Mouse (Mus musculus) heart, adult 2 months (tissue): ENCODE results near the gene Slc29a2. TPM values are rescaled to one million over a fixed set of nuclear protein-coding genes. Genes with fewer than 3 reads are reported as not detected.

Experiments used
- DNase-seq, 2 experiments: peaks; one replicate each; pipeline ENCODE4 v3.0.0; 2021
- H3K27ac ChIP-seq: fragments of 200-600 bp; 2 replicates; pipeline ENCODE4 v1.8.1; 2022
- H3K27me3 ChIP-seq: fragments of 200-500 bp; 2 replicates; pipeline ENCODE4 v1.6.1; 2012; ENCODE audit warnings: mild to moderate bottlenecking, low read length, inconsistent platforms, mixed read lengths; ENCODE audit not compliant: control insufficient read depth, insufficient read depth
- H3K36me3 ChIP-seq: fragments of 200-500 bp; 2 replicates; pipeline ENCODE4 v1.6.1; 2012; ENCODE audit warnings: low read length, inconsistent platforms; ENCODE audit not compliant: control insufficient read depth, insufficient read depth
- H3K4me1 ChIP-seq: fragments of 200-500 bp; 2 replicates; pipeline ENCODE4 v1.6.1; 2011; ENCODE audit warnings: low read length; ENCODE audit not compliant: control insufficient read depth, insufficient read depth
- H3K4me3 ChIP-seq: fragments of 200-600 bp; 2 replicates; pipeline ENCODE4 v1.8.1; 2022
- H3K79me2 ChIP-seq: fragments of 200-500 bp; replicated peaks from 2 replicates; pipeline ENCODE4 v1.6.1; 2012; ENCODE audit warnings: mild to moderate bottlenecking, inconsistent platforms, low read length, moderate library complexity, mixed read lengths; ENCODE audit not compliant: control insufficient read depth, insufficient read depth
- H3K9ac ChIP-seq: fragments of 200-500 bp; 2 replicates; pipeline ENCODE4 v1.6.1; 2012; ENCODE audit warnings: low read depth, mild to moderate bottlenecking, control low read depth, inconsistent platforms, low read length, mixed read lengths
- CTCF ChIP-seq: fragments of 200-600 bp; IDR thresholded peaks from 2 replicates; pipeline ENCODE4 v1.8.1; 2022; ENCODE audit warnings: antibody characterized with exemption, mild to moderate bottlenecking, moderate library complexity
- EP300 ChIP-seq: fragments of 200-500 bp; IDR thresholded peaks from 2 replicates; pipeline ENCODE4 v1.6.1; 2011; ENCODE audit warnings: low read depth, low read length, control low read depth; ENCODE audit not compliant: insufficient read depth
- POLR2A ChIP-seq: fragments of 200-500 bp; IDR thresholded peaks from 2 replicates; pipeline ENCODE4 v1.6.1; 2011; ENCODE audit warnings: mild to moderate bottlenecking, low read depth, low read length, control low read depth; ENCODE audit not compliant: insufficient read depth
- WGBS: fragments of 180-500 bp; shearing (Covaris S2); methylation state at CpG from one replicate; pipeline ENCODE4 v1.1.7; 2018; 5-methylcytosine and 5-hydroxymethylcytosine counted together
- intact Hi-C: fragments of 180-260 bp; cut with DNase I; formaldehyde crosslinking; loops from one replicate; pipeline ENCODE4 v1.15.1; 2025
- polyA plus RNA-seq: library from polyadenylated mRNA; depleted of rRNA; stranded (reverse); fragments of >200 nt; gene quantifications from 2 replicates; pipeline ENCODE4 v1.2.3, GENCODE M21; 2012
- total RNA-seq, 2 experiments: library from RNA; stranded (reverse); gene quantifications; 2 replicates each; pipeline ENCODE4 v1.2.3; 2021

The Slc29a2 gene
- total and polyA plus RNA-seq, 3 experiments, result 10.8 to 35.7 (median 11.4) TPM

DNA sequence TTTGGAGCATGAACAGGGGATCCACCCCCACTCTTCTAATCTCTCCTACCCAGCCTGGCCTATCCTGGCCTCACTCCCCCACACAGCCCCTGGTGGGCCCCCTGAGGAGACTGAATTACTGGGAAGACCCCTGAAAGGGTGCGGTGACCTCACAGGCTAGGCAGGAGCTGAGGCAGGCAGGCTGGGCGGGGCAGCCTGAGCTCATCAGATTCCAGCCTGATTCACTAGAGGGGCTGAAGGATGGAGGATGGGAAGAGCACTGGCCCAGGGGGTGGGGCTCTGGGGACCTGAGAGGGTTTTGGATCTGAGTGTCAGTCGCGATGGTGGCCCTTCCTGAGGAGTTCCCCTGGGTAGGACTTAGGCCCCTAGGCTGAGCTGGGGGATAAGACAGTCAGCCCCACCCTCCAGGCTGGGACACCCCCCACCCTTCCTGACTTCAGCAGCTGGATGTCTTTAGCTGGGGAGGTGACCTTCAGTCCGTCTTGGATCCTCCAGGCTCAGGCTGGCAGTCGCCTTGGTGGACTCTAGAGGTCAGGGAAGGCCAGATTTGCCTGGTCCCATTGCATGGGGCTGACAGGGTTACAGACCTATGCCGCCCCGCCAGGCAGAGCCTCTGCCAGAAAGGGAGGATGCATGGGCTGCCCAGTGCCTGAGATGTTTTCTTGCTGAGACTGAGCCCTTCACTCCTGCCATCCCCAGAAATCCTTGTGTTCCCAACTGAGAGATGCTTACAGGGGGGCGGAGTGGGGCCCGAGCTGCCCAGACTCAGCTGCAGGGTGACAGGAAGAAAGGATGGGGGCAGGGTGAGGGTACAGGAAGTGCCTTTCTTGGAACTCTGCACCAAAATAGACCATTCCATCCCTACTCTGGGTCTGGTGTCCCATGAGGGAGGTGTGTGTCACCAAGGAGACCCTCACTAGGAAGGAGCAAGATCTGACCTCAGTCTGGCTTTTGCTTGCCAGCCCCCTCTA, 35.4 kb downstream of the Slc29a2 start:
- Histone ChIP-seq H3K4me1 (peaks cover 10% of the 10 kb centered on the region), H3K9ac (no peak overlapping the region), H3K27me3 (no peaks in the 10 kb centered on the region), H3K27ac (peak overlapping the region; percentile 36), H3K79me2 (no peaks in the 10 kb centered on the region), H3K36me3 (no peaks in the 10 kb centered on the region), H3K4me3 (no peak overlapping the region)
- intact Hi-C loops, result no loop called here
- peak; percentile 43 for DNase-seq
- 18% methylated on average over 10 of the region's 10 CpGs for WGBS
- TF ChIP-seq EP300, result no peak
- no peak for TF ChIP-seq CTCF
- TF ChIP-seq POLR2A, result peak; percentile 12; the same call in 1 of the 2 replicates

DNA sequence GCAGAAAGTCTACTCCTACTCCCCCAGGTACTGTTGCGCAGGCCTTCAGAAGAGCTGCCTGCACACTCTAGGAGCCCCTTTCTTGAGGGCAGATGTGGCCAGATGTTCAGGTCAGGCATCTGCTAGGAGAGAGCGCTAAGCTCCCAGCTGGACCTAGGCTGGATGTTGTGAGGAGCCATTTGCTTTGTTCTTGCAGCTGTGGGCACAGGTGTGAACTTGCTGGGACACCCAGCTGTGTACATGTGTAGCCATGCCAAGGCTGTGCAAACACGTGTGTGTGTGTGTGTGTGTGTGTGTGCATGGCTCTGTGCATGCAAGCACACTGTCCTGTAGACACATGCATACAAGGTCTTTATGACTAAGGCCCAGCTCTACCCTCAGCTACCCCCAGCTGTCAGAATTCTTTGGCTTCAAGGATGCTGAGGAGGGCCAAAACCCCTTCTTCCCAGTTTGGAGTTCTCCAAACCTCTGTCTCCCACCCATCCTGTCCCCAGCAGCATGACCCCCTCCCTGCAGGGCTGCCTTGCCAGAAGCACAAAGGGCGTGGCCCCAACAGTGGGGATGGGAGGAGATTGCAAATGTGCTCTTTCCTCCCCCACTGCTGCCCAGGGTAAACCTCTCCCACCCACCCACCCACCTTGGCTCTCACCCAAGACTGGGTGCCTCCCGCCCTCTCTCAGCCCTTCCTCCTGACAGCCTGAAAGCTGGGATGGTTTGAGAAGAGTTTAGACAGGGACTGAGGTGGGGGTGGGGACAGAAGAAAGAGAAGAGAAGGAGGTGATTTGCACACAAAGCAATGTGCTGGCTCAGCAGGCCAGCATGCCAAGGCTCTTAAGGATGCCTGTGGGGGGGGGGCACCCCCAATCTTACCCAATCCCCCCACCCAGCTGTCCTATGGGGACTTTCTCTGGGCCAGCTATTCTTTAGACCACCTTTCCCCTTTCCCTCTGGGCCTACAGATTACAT, 37.0 kb downstream of the Slc29a2 start:
- peak; percentile 61 to 62 for DNase-seq
- Histone ChIP-seq H3K4me3 (no peak overlapping the region), H3K27ac (no peak overlapping the region), H3K36me3 (no peaks in the 10 kb centered on the region), H3K27me3 (no peaks in the 10 kb centered on the region), H3K9ac (no peak overlapping the region), H3K79me2 (no peaks in the 10 kb centered on the region), H3K4me1 (peaks cover 10% of the 10 kb centered on the region)
- intact Hi-C loops, result no loop called here
- 54% methylated on average over 5 of the region's 5 CpGs for WGBS
- TF ChIP-seq EP300 (no peak), POLR2A (no peak), CTCF (no peak)

DNA sequence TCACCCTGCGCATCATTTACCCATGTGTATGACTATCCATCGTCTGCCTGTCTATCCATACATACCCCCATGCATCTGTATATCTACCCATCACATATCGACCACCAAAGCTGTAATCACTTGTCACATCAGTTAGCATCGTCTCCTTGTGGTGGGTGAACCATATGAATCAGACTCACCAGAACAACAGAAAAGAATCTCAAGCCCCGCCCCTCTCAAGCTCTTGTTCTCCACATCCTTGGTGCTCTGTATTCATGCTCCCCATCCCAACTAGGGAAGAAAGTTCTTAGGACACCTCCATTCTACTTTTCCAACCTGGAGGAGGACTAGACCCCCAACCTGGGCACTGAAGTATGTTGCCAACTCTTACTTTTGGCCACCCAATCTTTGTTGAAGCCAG, 38.4 kb downstream of the Slc29a2 start:
- no peaks in the 10 kb centered on the region for H3K79me2 ChIP-seq
- TF ChIP-seq EP300 (no peak), CTCF (no peak), POLR2A (no peak)
- H3K27ac ChIP-seq, result no peak overlapping the region
- no peaks in the 10 kb centered on the region for H3K27me3 ChIP-seq
- peaks cover 12% of the 10 kb centered on the region for H3K4me1 ChIP-seq
- intact Hi-C loops, result no loop called here
- 84% methylated on average over 5 of the region's 5 CpGs for WGBS
- H3K9ac ChIP-seq, result no peak overlapping the region
- no peak overlapping the region for H3K4me3 ChIP-seq
- H3K36me3 ChIP-seq, result no peaks in the 10 kb centered on the region
- no peak for DNase-seq

DNA sequence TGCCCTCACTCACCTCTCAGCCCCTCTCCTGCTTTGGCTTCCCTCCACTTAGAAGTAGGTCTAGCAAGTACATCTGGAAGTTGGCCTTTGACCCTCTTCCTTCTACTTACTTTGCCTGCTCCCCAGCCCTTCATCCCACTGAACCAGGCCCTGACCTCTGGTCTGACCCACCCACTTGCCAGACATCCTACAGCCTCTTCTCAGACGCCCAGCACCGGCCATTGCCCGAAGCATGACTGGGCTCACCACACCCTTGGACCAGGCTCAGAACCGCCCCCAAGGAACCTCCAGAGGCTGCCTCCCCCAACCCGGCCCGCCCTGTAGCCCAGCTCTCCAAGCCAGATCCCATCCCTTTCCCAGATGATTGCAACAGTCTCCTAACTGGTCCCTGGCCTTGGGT, 38.8 kb downstream of the Slc29a2 start:
- Histone ChIP-seq H3K36me3 (no peaks in the 10 kb centered on the region), H3K4me1 (peaks cover 16% of the 10 kb centered on the region), H3K27me3 (no peaks in the 10 kb centered on the region), H3K4me3 (no peak overlapping the region), H3K9ac (no peak overlapping the region), H3K27ac (no peak overlapping the region), H3K79me2 (no peaks in the 10 kb centered on the region)
- intact Hi-C loops, result no loop called here
- 58% methylated on average over 6 of the region's 6 CpGs for WGBS
- TF ChIP-seq POLR2A (no peak), CTCF (no peak), EP300 (no peak)
- DNase-seq, result peak; percentile 63 to 74

GRCm38 (mm10) chr19:5065104-5065503, 41.4 kb downstream of the Slc29a2 start:
- 42% methylated on average over 7 of the region's 7 CpGs for WGBS
- DNase-seq, result peak in 1 of 2 experiments; percentile 43
- no peak for TF ChIP-seq POLR2A
- no peak for TF ChIP-seq EP300
- Histone ChIP-seq H3K9ac (no peak overlapping the region), H3K79me2 (no peaks in the 10 kb centered on the region), H3K36me3 (no peaks in the 10 kb centered on the region), H3K27me3 (no peaks in the 10 kb centered on the region; the same call in 1 of the 2 replicates), H3K4me1 (peaks cover 6% of the 10 kb centered on the region), H3K4me3 (no peak overlapping the region), H3K27ac (no peak overlapping the region)
- intact Hi-C loops, result no loop called here
